Mouse (Mus musculus): ENCODE results near the gene Elobl. TPM values are rescaled to one million over a fixed set of nuclear protein-coding genes. Genes with fewer than 3 reads are reported as not detected.

Elobl gene
- polyA plus RNA-seq, 1 experiment = 1.5 TPM

- H3K27me3 ChIP-seq (replicated peaks; ENCODE audit: control insufficient read depth, insufficient read depth, low read length) = no peaks in the 10 kb centered on the region
- DNase-seq = no peak
- 77% methylated on average over 12 of the region's 12 CpGs for WGBS
- no peaks in the 10 kb centered on the region for H3K4me1 ChIP-seq (ENCODE audit: control insufficient read depth, insufficient read depth, low read length)
- no peak overlapping the region for H3K27ac ChIP-seq (ENCODE audit: insufficient read depth, low read depth, low read length)
- H3K36me3 ChIP-seq (ENCODE audit: control insufficient read depth, insufficient read depth, low read length) = peaks cover 2% of the 10 kb centered on the region; the same call in 1 of the 2 replicates
- no peak overlapping the region for H3K4me3 ChIP-seq (ENCODE audit: insufficient read depth, low read depth, low read length)
- no peak for TF ChIP-seq CTCF (conservative IDR thresholded peaks at IDR 0.05; ENCODE audit: insufficient read depth, insufficient read length, low read depth, low read length)
- no peak for TF ChIP-seq POLR2A (IDR thresholded peaks at IDR 0.05; ENCODE audit: low read depth, low read length)
Measured at GRCm38 (mm10) chr11:88941489-88941888, 25.2 kb downstream of the Elobl start.

GRCm38 (mm10) chr11:88939634-88940033 lies 27.1 kb downstream of the Elobl start:
- no peaks in the 10 kb centered on the region for H3K27me3 ChIP-seq (replicated peaks; ENCODE audit: control insufficient read depth, insufficient read depth, low read length)
- peaks cover 2% of the 10 kb centered on the region; the same call in 1 of the 2 replicates for H3K36me3 ChIP-seq (ENCODE audit: control insufficient read depth, insufficient read depth, low read length)
- no peak for DNase-seq
- no peak overlapping the region for H3K4me3 ChIP-seq (ENCODE audit: insufficient read depth, low read depth, low read length)
- H3K27ac ChIP-seq (ENCODE audit: insufficient read depth, low read depth, low read length) = no peak overlapping the region
- TF ChIP-seq CTCF (conservative IDR thresholded peaks at IDR 0.05; ENCODE audit: insufficient read depth, insufficient read length, low read depth, low read length) (no peak), POLR2A (IDR thresholded peaks at IDR 0.05; ENCODE audit: low read depth, low read length) (no peak)
- 93% methylated on average over 4 of the region's 4 CpGs for WGBS
- no peaks in the 10 kb centered on the region for H3K4me1 ChIP-seq (ENCODE audit: control insufficient read depth, insufficient read depth, low read length)

GRCm38 (mm10) chr11:88938770-88939169 lies 28.0 kb downstream of the Elobl start:
- 99% methylated on average over 2 of the region's 2 CpGs for WGBS
- H3K36me3 ChIP-seq (ENCODE audit: control insufficient read depth, insufficient read depth, low read length) = peaks cover 2% of the 10 kb centered on the region; the same call in 1 of the 2 replicates
- H3K4me1 ChIP-seq (ENCODE audit: control insufficient read depth, insufficient read depth, low read length) = no peaks in the 10 kb centered on the region
- H3K4me3 ChIP-seq (ENCODE audit: insufficient read depth, low read depth, low read length) = no peak overlapping the region
- no peak for DNase-seq
- no peak overlapping the region for H3K27ac ChIP-seq (ENCODE audit: insufficient read depth, low read depth, low read length)
- no peaks in the 10 kb centered on the region for H3K27me3 ChIP-seq (replicated peaks; ENCODE audit: control insufficient read depth, insufficient read depth, low read length)
- TF ChIP-seq POLR2A (IDR thresholded peaks at IDR 0.05; ENCODE audit: low read depth, low read length) (no peak), CTCF (conservative IDR thresholded peaks at IDR 0.05; ENCODE audit: insufficient read depth, insufficient read length, low read depth, low read length) (no peak)

GRCm38 (mm10) chr11:88937886-88938285 lies 28.8 kb downstream of the Elobl start:
- WGBS = 88% methylated on average over 2 of the region's 2 CpGs
- H3K4me3 ChIP-seq (ENCODE audit: insufficient read depth, low read depth, low read length) = no peak overlapping the region
- TF ChIP-seq POLR2A (IDR thresholded peaks at IDR 0.05; ENCODE audit: low read depth, low read length) (no peak), CTCF (conservative IDR thresholded peaks at IDR 0.05; ENCODE audit: insufficient read depth, insufficient read length, low read depth, low read length) (no peak)
- no peaks in the 10 kb centered on the region for H3K4me1 ChIP-seq (ENCODE audit: control insufficient read depth, insufficient read depth, low read length)
- no peaks in the 10 kb centered on the region for H3K27me3 ChIP-seq (replicated peaks; ENCODE audit: control insufficient read depth, insufficient read depth, low read length)
- DNase-seq = no peak
- H3K27ac ChIP-seq (ENCODE audit: insufficient read depth, low read depth, low read length) = no peak overlapping the region
- peaks cover 2% of the 10 kb centered on the region; the same call in 1 of the 2 replicates for H3K36me3 ChIP-seq (ENCODE audit: control insufficient read depth, insufficient read depth, low read length)

- 92% methylated on average over 19 of the region's 19 CpGs for WGBS
- Histone ChIP-seq H3K27ac (ENCODE audit: insufficient read depth, low read depth, low read length) (no peak overlapping the region), H3K4me1 (ENCODE audit: control insufficient read depth, insufficient read depth, low read length) (no peaks in the 10 kb centered on the region), H3K36me3 (ENCODE audit: control insufficient read depth, insufficient read depth, low read length) (no peaks in the 10 kb centered on the region; the same call in none of the 2 replicates), H3K4me3 (ENCODE audit: insufficient read depth, low read depth, low read length) (no peak overlapping the region), H3K27me3 (replicated peaks; ENCODE audit: control insufficient read depth, insufficient read depth, low read length) (no peaks in the 10 kb centered on the region)
- DNase-seq = no peak
- TF ChIP-seq CTCF (conservative IDR thresholded peaks at IDR 0.05; ENCODE audit: insufficient read depth, insufficient read length, low read depth, low read length) (no peak), POLR2A (IDR thresholded peaks at IDR 0.05; ENCODE audit: low read depth, low read length) (no peak)
Measured at GRCm38 (mm10) chr11:88934089-88935000, 32.4 kb downstream of the Elobl start.

GRCm38 (mm10) chr11:88933030-88933429 lies 33.7 kb downstream of the Elobl start:
- Histone ChIP-seq H3K4me1 (ENCODE audit: control insufficient read depth, insufficient read depth, low read length) (no peaks in the 10 kb centered on the region), H3K4me3 (ENCODE audit: insufficient read depth, low read depth, low read length) (no peak overlapping the region), H3K27me3 (replicated peaks; ENCODE audit: control insufficient read depth, insufficient read depth, low read length) (no peaks in the 10 kb centered on the region), H3K36me3 (ENCODE audit: control insufficient read depth, insufficient read depth, low read length) (no peaks in the 10 kb centered on the region; the same call in none of the 2 replicates), H3K27ac (ENCODE audit: insufficient read depth, low read depth, low read length) (no peak overlapping the region)
- TF ChIP-seq CTCF (conservative IDR thresholded peaks at IDR 0.05; ENCODE audit: insufficient read depth, insufficient read length, low read depth, low read length) (no peak), POLR2A (IDR thresholded peaks at IDR 0.05; ENCODE audit: low read depth, low read length) (no peak)
- 94% methylated on average over 9 of the region's 9 CpGs for WGBS
- DNase-seq = no peak

All from kidney, adult 2 months (tissue).